Mouse (Mus musculus): Measurements from ENCODE around the gene Gm45623. TPM values are rescaled to one million over a fixed set of nuclear protein-coding genes. Genes with fewer than 3 reads are reported as not detected.

The Gm45623 gene
- total and polyA plus RNA-seq, 2 experiments from 2014 or later: 2.2 to 7.9 TPM

DNA sequence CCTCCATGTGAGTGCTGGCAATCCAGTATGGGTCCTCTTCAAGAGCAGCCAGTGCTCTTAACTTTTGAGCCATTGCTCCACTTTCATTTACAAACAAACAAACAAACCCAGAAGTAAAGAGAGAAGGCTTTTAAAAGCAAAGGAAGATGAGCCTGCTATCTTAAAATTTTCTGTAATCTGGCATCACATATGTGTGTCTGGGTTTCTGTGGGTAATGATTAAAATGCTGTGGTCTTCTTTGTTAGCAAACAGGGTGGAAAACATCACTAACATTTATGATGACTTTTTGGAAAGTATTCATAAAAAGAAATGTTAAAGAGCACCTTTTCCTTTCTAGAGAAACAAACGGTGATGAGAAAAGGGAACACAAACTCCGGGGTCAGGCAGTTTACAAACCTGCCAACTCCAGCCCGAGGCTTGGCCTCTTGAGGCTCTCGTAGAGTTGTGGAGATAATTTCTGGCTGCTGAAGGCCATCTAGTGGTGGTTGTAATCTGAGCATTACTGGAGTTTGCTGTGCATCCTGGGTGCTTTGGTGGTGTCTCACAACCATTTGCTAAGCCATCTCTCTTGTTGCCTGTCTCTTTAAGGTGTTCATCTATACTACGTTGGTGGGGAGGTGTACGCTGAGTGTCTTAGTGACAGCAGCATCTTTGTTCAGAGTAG, 18.3 kb downstream of the Gm45623 start:
- no peaks in the 10 kb centered on the region for H3K4me1 ChIP-seq (ENCODE audit: insufficient read depth, low read length)
- no peak overlapping the region for H3K4me2 ChIP-seq (ENCODE audit: low read depth, low read length, poor library complexity, severe bottlenecking)
- no peak overlapping the region for H3K4me3 ChIP-seq (ENCODE audit: low read depth, low read length)
- ATAC-seq (ENCODE audit: low FRiP score) (no peak), DNase-seq (ENCODE audit: low spot score) (peak; percentile 62)
- 58% methylated on average over 6 of the region's 6 CpGs for WGBS
- TF ChIP-seq CTCF (IDR thresholded peaks at IDR 0.05): peak; percentile 75
- H3K27ac ChIP-seq (ENCODE audit: low read depth, low read length): no peak overlapping the region
- H3K9me3 ChIP-seq (ENCODE audit: low read length): no peaks in the 10 kb centered on the region
- no peak overlapping the region for H3K9ac ChIP-seq (replicated peaks; ENCODE audit: low read length, poor library complexity, severe bottlenecking)
- H3K36me3 ChIP-seq (ENCODE audit: insufficient read depth, low read length): peaks cover 43% of the 10 kb centered on the region
- no peaks in the 10 kb centered on the region for H3K27me3 ChIP-seq (ENCODE audit: insufficient read depth, low read length)

DNA sequence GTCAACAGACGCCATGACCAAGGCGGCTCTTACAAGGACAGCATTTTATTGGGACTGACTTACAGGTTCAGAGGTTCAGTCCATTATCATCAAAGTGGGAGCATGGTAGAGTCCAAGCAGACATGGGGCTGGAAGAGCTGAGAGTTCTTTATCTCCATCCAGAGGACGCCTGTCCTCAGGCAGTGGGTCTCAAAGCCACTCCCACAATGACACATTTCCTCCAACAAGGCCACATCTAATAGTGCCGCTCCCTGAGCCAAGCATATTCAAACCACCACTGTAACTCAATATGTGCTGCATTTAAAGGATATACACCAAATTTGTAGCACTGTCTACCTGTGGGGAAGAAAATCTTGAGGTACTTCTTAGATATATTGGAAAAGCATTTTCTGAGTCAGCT, 19.0 kb downstream of the Gm45623 start:
- Histone ChIP-seq H3K4me3 (ENCODE audit: low read depth, low read length) (no peak overlapping the region), H3K4me1 (ENCODE audit: insufficient read depth, low read length) (no peaks in the 10 kb centered on the region), H3K9ac (replicated peaks; ENCODE audit: low read length, poor library complexity, severe bottlenecking) (no peak overlapping the region), H3K9me3 (ENCODE audit: low read length) (no peaks in the 10 kb centered on the region), H3K4me2 (ENCODE audit: low read depth, low read length, poor library complexity, severe bottlenecking) (no peak overlapping the region), H3K36me3 (ENCODE audit: insufficient read depth, low read length) (peaks cover 43% of the 10 kb centered on the region), H3K27ac (ENCODE audit: low read depth, low read length) (no peak overlapping the region), H3K27me3 (ENCODE audit: insufficient read depth, low read length) (no peaks in the 10 kb centered on the region)
- DNase-seq (ENCODE audit: low spot score): no peak
- WGBS: 91% methylated on average over 4 of the region's 4 CpGs
- TF ChIP-seq CTCF (IDR thresholded peaks at IDR 0.05): no peak
- no peak for ATAC-seq (ENCODE audit: low FRiP score)

DNA sequence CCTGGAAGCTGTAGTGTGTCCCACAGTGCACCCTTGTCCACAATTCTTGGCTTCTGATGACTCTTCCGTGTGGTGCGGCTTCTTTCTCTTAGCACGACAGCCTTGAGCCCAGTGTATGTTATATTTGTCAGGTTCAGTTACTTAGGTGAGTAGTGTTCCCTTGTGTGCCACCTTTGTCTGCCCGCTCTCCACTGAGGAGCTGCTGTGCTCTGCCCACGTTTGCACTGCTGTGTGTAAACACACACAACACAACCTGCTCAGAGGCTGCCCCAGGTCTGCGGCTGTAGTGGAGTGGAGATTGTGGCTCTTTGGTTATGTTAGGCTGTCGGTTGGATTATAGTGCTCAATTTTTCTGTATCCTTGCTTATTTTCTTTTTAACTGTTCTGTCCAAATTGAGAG, 24.6 kb downstream of the Gm45623 start:
- no peak for TF ChIP-seq CTCF (IDR thresholded peaks at IDR 0.05)
- no peak for ATAC-seq (ENCODE audit: low FRiP score)
- no peak for DNase-seq (ENCODE audit: low spot score)
- WGBS: 93% methylated on average over 7 of the region's 7 CpGs
- no peaks in the 10 kb centered on the region for H3K27me3 ChIP-seq (ENCODE audit: insufficient read depth, low read length)
- H3K9me3 ChIP-seq (ENCODE audit: low read length): no peaks in the 10 kb centered on the region
- no peak overlapping the region for H3K9ac ChIP-seq (replicated peaks; ENCODE audit: low read length, poor library complexity, severe bottlenecking)
- no peak overlapping the region for H3K4me2 ChIP-seq (ENCODE audit: low read depth, low read length, poor library complexity, severe bottlenecking)
- H3K4me3 ChIP-seq (ENCODE audit: low read depth, low read length): no peak overlapping the region
- H3K36me3 ChIP-seq (ENCODE audit: insufficient read depth, low read length): peaks cover 28% of the 10 kb centered on the region
- H3K27ac ChIP-seq (ENCODE audit: low read depth, low read length): no peak overlapping the region
- H3K4me1 ChIP-seq (ENCODE audit: insufficient read depth, low read length): no peaks in the 10 kb centered on the region

DNA sequence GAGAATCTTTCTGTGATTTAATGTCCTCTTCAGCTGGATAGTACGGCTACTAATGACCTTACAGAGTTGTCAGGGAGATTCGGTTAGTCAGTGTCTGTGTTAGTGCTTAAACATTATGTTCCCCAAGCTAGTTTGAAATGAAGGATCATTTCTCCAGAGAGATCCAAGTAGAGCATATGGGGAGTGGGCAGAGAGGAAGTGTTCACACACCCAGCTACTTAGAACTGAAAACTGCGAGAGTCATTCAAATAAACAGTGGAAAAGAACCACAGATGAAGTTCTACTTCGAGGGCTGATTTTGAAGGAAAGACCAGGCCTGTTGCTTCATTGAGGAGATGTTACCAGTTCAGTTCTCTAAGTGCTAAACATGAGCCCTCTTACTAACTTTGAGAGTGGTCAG, 27.1 kb downstream of the Gm45623 start:
- DNase-seq (ENCODE audit: low spot score) (no peak), ATAC-seq (ENCODE audit: low FRiP score) (no peak)
- Histone ChIP-seq H3K9me3 (ENCODE audit: low read length) (no peaks in the 10 kb centered on the region), H3K4me3 (ENCODE audit: low read depth, low read length) (no peak overlapping the region), H3K27ac (ENCODE audit: low read depth, low read length) (no peak overlapping the region), H3K36me3 (ENCODE audit: insufficient read depth, low read length) (peaks cover 28% of the 10 kb centered on the region), H3K27me3 (ENCODE audit: insufficient read depth, low read length) (no peaks in the 10 kb centered on the region), H3K4me1 (ENCODE audit: insufficient read depth, low read length) (no peaks in the 10 kb centered on the region), H3K9ac (replicated peaks; ENCODE audit: low read length, poor library complexity, severe bottlenecking) (no peak overlapping the region), H3K4me2 (ENCODE audit: low read depth, low read length, poor library complexity, severe bottlenecking) (no peak overlapping the region)
- 89% methylated on average over 4 of the region's 4 CpGs for WGBS
- TF ChIP-seq CTCF (IDR thresholded peaks at IDR 0.05): no peak

DNA sequence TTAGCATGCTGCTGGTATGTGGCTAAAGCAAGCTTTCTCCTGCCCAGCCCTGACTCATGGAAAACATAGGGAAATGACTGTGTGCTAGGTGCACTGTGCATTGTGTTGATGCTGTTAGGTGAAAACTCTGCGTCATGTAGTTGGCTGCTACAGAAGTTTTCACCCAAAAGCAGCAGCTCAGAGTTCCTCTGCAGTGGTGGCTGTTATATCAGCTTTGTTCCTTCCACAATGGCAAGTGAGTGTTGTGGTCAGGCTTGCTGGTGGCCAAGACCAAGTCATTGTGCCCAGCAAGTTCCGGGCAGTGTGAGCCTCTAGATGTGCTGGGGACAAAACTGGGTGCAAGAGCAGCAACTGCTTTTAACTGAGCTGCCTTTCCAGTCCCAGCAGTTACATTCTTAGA, 41.4 kb downstream of the Gm45623 start:
- Histone ChIP-seq H3K4me1 (ENCODE audit: insufficient read depth, low read length) (peaks cover 7% of the 10 kb centered on the region; the same call in 1 of the 2 replicates), H3K4me3 (ENCODE audit: low read depth, low read length) (no peak overlapping the region), H3K9me3 (ENCODE audit: low read length) (no peaks in the 10 kb centered on the region), H3K27me3 (ENCODE audit: insufficient read depth, low read length) (no peaks in the 10 kb centered on the region), H3K9ac (replicated peaks; ENCODE audit: low read length, poor library complexity, severe bottlenecking) (no peak overlapping the region), H3K4me2 (ENCODE audit: low read depth, low read length, poor library complexity, severe bottlenecking) (no peak overlapping the region), H3K27ac (ENCODE audit: low read depth, low read length) (no peak overlapping the region), H3K36me3 (ENCODE audit: insufficient read depth, low read length) (0 out of 2 replicates have a peak, but pooled peaks cover 3% of the 10 kb centered on the region)
- 95% methylated on average over 2 of the region's 2 CpGs for WGBS
- TF ChIP-seq CTCF (IDR thresholded peaks at IDR 0.05): no peak
- ATAC-seq (ENCODE audit: low FRiP score) (no peak), DNase-seq (ENCODE audit: low spot score) (no peak)

DNA sequence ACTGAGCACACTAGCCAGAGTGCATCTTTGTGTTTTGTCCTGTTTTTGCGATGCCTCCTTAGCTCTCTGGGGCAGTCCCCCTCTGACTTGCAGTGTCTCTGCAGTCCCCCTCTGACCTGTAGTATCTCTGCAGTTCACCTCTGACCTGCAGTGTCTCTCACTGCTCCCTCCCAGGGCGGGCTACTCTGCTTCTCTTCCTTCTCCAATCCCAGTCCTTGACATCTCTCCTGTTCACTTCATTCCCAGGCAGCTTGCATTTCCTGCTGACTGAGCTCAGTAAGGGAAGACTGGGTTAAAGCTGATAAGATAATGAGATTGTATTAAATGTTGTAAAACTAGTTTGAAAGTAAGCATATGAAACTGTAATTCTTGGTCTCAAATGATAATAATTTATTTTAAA, 43.0 kb downstream of the Gm45623 start:
- peaks cover 7% of the 10 kb centered on the region; the same call in 1 of the 2 replicates for H3K36me3 ChIP-seq (ENCODE audit: insufficient read depth, low read length)
- peaks cover 9% of the 10 kb centered on the region; the same call in 1 of the 2 replicates for H3K4me1 ChIP-seq (ENCODE audit: insufficient read depth, low read length)
- no peak overlapping the region; the same call in 1 of the 2 replicates for H3K27ac ChIP-seq (ENCODE audit: low read depth, low read length)
- no peak for ATAC-seq (ENCODE audit: low FRiP score)
- TF ChIP-seq CTCF (IDR thresholded peaks at IDR 0.05): no peak
- H3K27me3 ChIP-seq (ENCODE audit: insufficient read depth, low read length): no peaks in the 10 kb centered on the region
- H3K4me2 ChIP-seq (ENCODE audit: low read depth, low read length, poor library complexity, severe bottlenecking): no peak overlapping the region
- 76% methylated on average over 2 of the region's 2 CpGs for WGBS
- no peak for DNase-seq (ENCODE audit: low spot score)
- H3K9me3 ChIP-seq (ENCODE audit: low read length): no peaks in the 10 kb centered on the region
- H3K9ac ChIP-seq (replicated peaks; ENCODE audit: low read length, poor library complexity, severe bottlenecking): no peak overlapping the region
- H3K4me3 ChIP-seq (ENCODE audit: low read depth, low read length): no peak overlapping the region

All from midbrain, postnatal 0 days (tissue).